Mouse (Mus musculus) megakaryocyte, embryonic 14.5 days (primary cell): ENCODE results near the gene Bpifc.

ENCODE experiments used
- FLI1 ChIP-seq: IDR thresholded peaks from 2 replicates; pipeline ENCODE4 v1.6.1; 2012; ENCODE audit warnings: low read length, inconsistent platforms, mixed read lengths
- GATA1 ChIP-seq: IDR thresholded peaks from 3 replicates; pipeline ENCODE4 v1.6.1; 2012; ENCODE audit warnings: mixed read lengths, low read length, inconsistent platforms, borderline replicate concordance

- TF ChIP-seq GATA1, result no peak
- no peak for TF ChIP-seq FLI1
These were observed 20.8 kb upstream of the Bpifc start for GRCm38 (mm10) chr10:86032517-86032916.
